Mouse (Mus musculus) cerebellum, adult 18-20 months (tissue): ENCODE results near the gene Nfya.

Source experiments
- DNase-seq, 2 experiments: peaks; one replicate each; pipeline ENCODE4 v3.0.0; 2021

The Nfya gene

GRCm38 (mm10) chr17:48409380-48410298 is at the start of gene Nfya, which contains the start of gene Oard1:
Gene Nfya (minus strand): TSS chr17:48409906.
Gene Oard1 (plus strand): TSS chr17:48410014.
- peak; percentile 100 for DNase-seq

- no peak for DNase-seq
These were observed 48.4 kb upstream of the Nfya start for GRCm38 (mm10) chr17:48457971-48458653.

GRCm38 (mm10) chr17:48455955-48456354 is 46.2 kb upstream of the Nfya start:
- DNase-seq, result no peak

GRCm38 (mm10) chr17:48454688-48455087 is 45.0 kb upstream of the Nfya start, which contains the start of gene Unc5cl:
Gene Unc5cl (plus strand): TSS chr17:48454901.
- no peak for DNase-seq

GRCm38 (mm10) chr17:48454190-48454589 is 44.5 kb upstream of the Nfya start:
- no peak for DNase-seq

DNA sequence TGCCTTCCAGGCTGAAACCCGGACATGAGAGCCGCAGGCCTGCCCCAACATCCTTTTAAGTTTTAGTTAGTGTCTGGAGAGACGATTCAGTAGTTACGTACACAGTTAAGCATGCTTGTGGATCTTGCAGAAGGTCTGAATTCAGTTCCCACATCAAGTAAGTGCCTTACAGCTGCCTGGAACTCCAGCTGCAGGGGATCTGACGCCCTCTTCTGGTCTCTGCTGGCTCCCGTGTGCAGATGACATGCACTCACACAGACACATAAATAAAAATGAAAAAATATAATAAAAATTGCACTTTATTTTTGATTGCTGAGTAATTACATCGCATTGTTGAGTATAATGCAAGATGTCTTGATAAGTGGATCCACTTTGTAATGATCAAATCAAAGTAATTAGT is 43.8 kb upstream of the Nfya start:
- DNase-seq, result no peak

GRCm38 (mm10) chr17:48451753-48452444 is 42.2 kb upstream of the Nfya start:
- no peak for DNase-seq

DNA sequence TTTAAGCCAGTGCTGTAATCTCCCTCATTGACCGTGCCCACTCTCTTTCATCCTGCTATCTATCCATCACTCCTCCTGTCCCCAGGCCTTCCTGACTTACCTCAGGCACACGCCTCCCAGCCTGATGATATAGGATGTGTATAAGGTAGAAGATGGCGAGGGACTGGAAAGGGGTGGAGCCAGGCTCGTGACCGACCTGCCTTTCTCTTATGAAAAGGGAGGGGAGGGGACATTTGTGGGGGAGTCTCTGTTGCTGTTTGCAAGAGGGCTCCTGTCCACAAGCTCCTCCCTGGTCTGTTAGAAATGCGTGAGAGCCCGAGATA is 41.6 kb upstream of the Nfya start, which contains the start of gene Tspo2:
Gene Tspo2 (minus strand): TSS at position 170 of the 323 bp plus-strand sequence.
- no peak for DNase-seq

GRCm38 (mm10) chr17:48450666-48451352 is 41.1 kb upstream of the Nfya start:
- DNase-seq, result no peak

GRCm38 (mm10) chr17:48447675-48448074 is 38.0 kb upstream of the Nfya start:
- DNase-seq, result no peak

DNA sequence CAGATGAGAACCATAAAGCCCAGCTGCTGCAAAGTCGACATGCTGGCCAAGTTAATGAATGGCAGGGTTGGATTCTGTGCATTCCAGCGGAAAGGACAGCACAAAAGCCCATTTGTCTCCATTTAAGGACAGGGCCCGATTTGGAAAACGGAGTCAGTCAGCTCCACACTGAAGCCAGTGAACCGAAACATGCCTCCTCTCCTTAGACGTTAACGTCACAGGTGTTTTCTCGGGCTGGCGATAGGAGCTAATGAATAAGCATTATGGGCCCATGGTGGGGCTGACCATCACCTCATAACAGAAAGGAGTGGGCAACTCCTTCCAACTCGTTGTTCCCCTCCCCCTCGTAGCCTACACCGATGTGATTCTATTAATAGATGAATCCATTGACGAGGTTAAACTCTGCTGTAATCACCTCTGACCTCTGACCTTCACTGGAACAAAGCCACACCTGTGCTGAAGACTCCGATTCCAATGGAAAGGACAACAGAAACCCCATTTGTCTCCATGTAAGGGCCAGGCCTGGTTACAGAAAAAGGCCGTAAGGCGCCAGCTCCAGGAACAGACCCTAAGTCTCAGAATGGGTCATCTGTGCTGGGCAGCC is 33.9 kb upstream of the Nfya start:
- no peak for DNase-seq

GRCm38 (mm10) chr17:48442745-48443457 is 33.2 kb upstream of the Nfya start:
- no peak for DNase-seq

- DNase-seq, result no peak
These were observed 27.8 kb upstream of the Nfya start for GRCm38 (mm10) chr17:48437421-48437911.

DNA sequence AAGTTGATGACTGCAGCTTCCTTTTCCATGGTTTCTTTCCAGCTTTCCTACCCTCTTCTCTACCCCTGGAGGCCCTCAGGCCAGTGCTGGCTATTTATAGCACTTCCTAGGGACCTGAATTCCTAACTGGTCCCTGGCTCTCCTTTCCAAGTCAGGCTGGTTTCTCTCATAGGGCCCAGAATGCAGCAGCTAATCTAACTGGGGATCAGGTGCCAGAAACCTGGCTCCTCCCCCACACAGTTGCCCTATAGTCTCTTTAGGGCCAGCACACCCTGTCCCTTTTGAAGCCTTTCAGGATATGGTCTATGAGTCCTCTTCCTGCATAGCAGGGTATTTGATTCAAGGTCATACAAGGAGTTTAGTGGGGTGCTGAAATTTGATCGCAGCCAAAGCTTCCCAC is 26.8 kb upstream of the Nfya start:
- DNase-seq, result no peak

- DNase-seq, result no peak
These were observed 24.8 kb upstream of the Nfya start for GRCm38 (mm10) chr17:48434479-48434878.

DNA sequence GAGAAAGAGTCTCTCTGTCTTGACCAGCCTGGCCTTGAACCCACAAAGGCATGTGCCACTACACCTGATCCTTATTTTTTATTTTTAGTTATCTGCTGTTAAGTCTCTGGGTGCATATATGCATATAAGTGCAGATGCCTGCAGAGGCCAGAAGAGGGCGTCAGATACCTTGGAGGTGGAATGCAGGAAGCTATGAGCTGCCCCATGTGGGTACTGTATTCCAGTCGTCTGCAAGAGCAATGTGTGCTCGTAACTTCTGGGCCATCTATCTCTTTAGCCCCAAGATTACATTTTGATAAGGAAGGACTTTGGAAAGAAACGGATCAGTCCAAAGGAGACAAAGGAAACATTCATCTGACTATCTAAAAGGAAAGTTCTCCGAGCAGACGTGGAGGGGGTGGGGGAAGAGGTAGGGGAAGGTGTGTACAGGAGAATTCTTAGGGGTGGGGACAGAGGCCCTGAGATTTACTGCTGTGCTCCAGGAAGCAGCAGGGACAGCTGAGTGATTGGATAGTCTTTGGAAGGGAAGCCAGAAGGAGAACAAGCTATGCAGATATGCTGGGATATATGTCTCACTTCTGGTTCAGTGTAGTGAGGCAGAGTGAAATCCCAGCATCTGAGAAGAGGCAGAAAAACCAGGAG is 24.1 kb upstream of the Nfya start:
- no peak for DNase-seq

- DNase-seq, result no peak
These were observed 23.4 kb upstream of the Nfya start for GRCm38 (mm10) chr17:48433006-48433655.

DNA sequence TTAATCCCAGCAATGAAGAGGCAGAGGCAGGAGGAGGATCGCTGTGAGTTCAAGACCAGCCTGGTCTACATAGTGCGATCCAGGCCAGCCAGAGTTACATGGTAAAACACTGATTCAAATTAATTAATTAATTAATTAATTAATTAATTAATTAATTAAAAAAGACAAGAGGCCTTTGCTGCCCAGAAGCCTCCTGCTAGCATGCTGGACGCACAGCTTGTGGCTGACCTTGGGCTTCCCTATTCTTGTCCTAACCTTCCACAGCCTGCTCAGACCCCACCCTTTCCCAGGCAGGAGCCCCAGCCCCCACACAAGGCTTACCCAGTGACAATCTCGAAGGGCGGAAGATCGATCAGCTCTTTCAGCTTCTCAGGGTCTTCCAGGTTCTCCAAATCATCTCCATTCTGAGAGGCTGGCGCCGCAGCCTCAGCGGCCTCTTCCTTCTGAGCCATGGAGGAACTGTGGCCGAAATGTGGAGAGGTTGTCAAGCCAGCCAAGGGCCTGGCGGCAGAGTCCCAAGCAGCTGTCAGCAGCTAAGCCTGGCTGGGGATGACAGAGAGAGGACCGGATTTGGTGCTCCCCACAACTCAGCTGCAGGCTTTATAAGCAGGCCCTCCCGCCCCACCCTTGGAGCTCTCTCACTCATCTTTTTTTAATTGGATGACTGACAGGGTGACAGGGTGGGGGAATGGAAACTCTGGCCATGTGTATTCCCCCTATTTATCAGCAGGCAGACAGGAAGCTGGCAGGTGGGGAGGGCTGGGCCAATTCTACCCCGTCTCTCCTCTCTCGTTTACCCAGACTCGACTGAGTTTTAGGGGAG is 22.7 kb upstream of the Nfya start, which contains the start of gene Apobec2:
Gene Apobec2 (minus strand): TSS at position 773 of the 823 bp plus-strand sequence.
- DNase-seq, result no peak

- no peak for DNase-seq
These were observed 21.3 kb upstream of the Nfya start for GRCm38 (mm10) chr17:48431054-48431453.
